Mouse (Mus musculus): ENCODE measurements around the gene Olfr625-ps1.
"Not testable (repeated sequence)": the region's sequence is repeated elsewhere in the genome, so short reads cannot be mapped to it uniquely, and the experiment has no call there.

The Olfr625-ps1 gene

DNA sequence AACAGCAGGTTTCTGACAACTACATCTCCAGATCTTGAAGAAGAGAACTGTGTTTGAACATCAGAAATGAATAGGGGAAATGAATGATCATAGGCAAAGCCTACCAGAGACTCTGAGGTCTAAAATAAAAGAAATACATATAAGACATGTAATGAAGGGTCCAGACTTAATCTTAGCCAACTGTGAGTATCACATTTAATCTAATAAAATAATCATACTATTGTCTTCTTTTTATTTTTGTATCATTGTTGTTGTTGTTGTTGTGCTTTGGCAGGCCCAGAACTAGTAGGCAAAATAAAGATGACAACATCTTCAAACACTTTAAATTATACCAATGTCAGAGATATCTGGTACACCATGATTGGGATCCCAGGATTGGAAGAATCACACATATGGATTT lies at the start of gene Olfr625-ps1:
TSS of gene Olfr625-ps1 (plus strand) at position 301 of the 400 bp plus-strand sequence.
- DNase-seq (ENCODE audit: low read depth, low spot score): no peak

DNA sequence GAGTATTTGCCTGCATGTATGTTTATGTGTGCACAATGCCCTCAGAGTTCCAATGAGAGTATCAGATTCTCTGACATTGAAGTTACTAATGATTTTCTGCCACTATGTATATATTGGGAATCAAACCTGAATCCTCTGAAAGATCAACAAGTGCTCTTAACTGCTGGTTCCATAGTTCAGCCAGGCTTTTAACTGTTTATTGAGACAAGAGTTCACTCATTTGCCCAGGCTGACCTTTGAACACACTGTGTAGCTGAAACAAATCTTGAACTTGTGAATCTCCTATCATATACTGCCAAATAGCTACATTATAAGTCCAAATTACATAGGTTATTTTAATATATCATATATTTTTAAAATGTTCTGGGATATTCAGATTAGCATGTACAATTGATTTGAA lies 45.7 kb upstream of the Olfr625-ps1 start:
- DNase-seq (ENCODE audit: low read depth, low spot score): no peak

DNA sequence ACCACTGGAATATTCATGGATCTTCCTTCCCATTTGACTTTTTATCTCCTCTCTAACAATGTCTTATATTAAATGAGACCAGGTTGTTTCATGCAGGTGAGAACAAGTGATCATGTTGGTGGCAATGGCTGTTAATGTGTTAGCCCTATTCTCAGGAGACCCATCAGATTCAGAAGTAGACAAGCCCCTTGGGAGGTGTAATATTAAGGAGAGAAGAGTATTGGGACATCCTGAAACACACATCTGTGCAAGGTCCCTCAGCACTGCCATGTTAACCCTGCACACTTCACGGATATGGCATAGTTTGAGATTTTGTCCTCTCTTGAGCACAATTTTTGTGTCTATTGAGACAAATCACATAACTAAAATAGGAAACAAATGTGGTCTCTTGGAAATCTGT lies 39.9 kb upstream of the Olfr625-ps1 start, which contains the start of gene Olfr622:
TSS of gene Olfr622 (minus strand) at position 101 of the 400 bp plus-strand sequence.
- DNase-seq (ENCODE audit: low read depth, low spot score): no peak

GRCm38 (mm10) chr7:103644070-103644469 lies 38.5 kb upstream of the Olfr625-ps1 start:
- no peak for DNase-seq (ENCODE audit: low read depth, low spot score)

GRCm38 (mm10) chr7:103663598-103663997 lies 18.9 kb upstream of the Olfr625-ps1 start, which contains the start of gene Olfr623:
TSS of gene Olfr623 (minus strand) at chr7:103663698.
- no peak for DNase-seq (ENCODE audit: low read depth, low spot score)

DNA sequence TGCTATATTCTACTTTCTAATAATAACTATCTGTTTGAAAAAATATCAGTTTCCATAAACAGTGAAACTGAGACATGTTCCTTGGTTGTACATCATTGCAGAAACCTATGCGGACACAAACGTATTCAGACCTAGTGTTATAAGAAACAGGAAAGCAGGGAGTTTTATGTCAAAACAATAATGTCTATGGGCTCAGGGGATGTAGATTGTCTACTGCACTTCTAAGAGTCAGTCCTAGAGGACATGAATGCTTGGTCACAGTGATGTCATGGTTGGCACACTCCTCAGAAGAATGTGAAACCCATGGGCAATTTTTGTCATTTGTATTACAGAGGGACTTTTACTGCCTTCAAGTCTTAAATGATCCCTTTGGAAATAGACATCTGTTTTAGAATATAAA lies 11.4 kb upstream of the Olfr625-ps1 start, which contains the start of gene Olfr624:
TSS of gene Olfr624 (minus strand) at position 101 of the 400 bp plus-strand sequence.
- DNase-seq (ENCODE audit: low read depth, low spot score): no peak

DNA sequence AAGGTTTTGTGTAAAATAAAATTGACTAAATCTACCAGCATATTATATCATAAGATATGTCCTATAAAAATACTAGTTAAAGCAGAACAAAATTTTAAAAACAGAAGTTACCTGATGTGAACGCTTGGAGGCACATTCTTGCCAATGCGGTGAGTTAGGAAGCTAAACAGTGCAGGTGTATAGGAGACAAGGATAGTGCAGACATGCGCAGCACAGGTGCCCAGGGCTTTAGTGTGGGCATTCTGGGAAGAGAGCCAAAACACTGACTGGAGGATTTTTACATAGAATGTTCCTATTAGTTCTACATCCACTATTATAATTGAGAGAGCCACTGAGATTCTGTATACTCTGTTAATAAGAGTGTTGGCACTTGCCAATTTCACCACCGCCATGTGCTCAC lies 16.9 kb downstream of the Olfr625-ps1 start:
- no peak for DNase-seq (ENCODE audit: low read depth, low spot score)

- DNase-seq (ENCODE audit: low read depth, low spot score): peak; percentile 5
Observed at GRCm38 (mm10) chr7:103712024-103712423, 29.5 kb downstream of the Olfr625-ps1 start.

GRCm38 (mm10) chr7:103714371-103714770 lies 31.9 kb downstream of the Olfr625-ps1 start, which contains the start of gene Olfr243:
TSS of gene Olfr243 (plus strand) at chr7:103714671.
- DNase-seq (ENCODE audit: low read depth, low spot score): no peak

DNA sequence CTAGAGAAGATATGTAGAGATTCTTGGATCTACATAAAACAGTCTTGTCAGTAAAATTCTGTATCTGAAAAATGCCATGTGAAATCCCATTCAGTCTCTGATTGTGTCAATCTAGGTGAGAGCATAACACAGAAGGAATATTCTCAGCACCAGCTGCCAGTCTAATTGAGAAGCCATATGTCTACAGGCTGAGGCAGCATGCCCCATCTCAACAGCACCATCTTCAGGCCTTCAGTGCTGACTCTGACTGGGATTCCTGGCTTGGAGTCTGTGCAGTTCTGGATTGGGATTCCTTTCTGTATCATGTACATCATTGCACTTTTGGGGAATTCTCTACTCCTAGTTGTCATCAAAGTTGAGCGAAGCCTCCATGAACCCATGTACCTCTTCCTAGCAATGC lies 33.9 kb downstream of the Olfr625-ps1 start:
- not testable (repeated sequence) for DNase-seq (ENCODE audit: low read depth, low spot score)

DNA sequence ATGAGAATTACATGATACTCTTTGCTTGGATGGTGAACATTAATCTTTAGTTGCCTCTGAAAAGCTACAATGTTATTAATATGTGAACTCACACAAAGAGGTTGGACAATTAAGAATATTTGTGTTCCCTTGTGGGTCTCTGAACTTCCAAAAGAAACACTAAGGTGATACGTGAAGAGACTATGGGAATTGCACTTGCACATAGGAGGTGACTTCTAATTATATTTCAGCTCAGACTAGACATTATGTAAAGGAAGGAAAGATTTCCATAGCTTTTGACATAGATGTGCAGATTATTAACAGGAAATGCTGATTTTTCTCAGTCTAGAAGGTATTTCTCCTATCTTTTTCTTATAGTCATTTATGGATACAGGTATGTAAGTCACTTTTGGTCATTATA lies 47.6 kb downstream of the Olfr625-ps1 start, which contains the start of gene Olfr628:
TSS of gene Olfr628 (plus strand) at position 301 of the 400 bp plus-strand sequence.
- no peak for DNase-seq (ENCODE audit: low read depth, low spot score)
